Mouse (Mus musculus): ENCODE measurements around the gene Lrpap1.

The Lrpap1 gene

DNA sequence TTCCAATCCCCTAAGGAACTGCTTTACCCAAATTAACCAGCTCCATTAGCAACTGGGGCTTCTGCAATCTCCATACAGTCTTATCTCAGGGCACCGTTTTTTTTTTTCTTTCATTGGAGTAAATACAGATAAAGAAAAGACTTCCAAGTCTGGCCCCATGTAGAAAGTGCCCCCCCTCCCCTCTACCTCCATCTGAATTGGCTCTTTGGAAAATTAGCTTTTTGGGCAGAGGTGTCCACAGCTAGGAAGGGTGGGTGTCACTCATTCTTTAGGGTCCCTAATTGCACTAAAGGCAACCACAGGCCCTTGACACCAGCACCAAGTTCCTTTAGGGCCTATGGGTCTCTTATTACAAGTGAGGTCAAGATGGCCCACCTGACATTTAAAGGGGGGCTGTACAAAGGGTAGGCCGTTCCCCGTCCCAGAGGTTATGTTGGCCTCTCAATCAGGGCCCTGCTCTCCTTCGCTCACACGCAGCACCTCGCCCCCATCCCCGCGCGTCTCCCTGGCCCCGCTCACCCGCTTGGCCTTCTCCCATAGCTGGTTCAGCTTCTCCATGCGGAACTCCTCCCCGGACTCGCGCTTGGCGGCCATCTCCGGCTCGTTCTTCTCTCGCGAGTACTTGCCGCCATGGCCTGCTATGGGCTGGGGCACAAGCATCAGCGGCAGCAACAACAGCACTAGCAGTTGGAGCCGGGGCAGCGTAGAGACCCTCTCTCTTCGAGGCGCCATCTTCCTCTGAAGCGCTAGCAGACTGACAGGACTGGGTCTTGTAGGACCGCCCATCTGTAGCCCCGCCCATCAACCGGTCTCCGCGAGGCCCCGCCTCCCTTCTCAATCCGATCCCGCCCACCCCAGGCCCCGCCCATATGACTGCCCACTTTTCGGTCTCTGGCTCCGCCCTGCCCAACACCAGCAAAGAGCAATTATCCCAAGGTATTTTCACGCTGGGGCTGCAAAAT, at the start of gene Lrpap1:
Gene Lrpap1 (minus strand): TSS at position 807 of the 962 bp plus-strand sequence.
- peak; percentile 77 to 91 for DNase-seq (ENCODE audit: low spot score in 2 of 2)

DNA sequence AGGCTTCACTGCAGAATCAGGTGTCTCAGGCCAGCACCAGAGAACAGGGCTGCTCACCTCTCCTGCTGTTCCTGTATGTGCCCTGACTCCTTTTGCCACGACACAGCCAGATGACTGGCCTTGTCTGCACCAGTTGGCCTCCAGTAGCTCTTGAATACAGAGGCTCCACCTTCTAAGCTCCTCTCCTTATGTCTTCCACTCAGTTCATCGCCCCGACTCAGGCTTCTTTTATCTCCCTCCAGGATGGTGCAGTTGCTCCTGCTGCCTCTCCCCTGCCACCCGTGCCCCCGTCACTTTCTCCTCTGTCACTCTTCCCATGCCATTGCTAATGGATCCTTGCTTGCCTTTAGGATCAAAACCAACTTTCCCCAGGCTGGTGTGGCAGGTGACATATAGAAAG, 44.4 kb upstream of the Lrpap1 start:
- DNase-seq (ENCODE audit: low spot score in 2 of 2) = peak in 1 of 2 experiments; percentile 2

DNA sequence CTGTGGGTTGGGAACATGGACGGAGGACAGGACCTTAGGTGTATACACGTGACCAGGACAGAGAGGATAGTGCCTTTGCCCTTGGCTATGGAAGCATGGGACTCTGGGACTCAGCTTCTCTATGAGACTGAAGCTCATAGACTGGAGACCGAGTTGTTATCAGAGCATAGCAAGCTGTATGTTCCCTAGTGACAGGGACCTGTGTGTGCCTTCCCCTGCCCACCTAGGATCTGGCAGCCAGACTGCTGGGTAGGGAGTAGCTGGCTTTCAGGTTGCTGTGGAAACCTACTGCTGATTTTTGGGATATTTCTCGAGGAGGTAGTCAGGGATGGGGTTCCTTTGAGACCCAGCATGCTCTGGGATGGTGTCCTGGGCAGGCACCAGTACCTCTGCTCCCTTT, 44.0 kb upstream of the Lrpap1 start:
- DNase-seq (ENCODE audit: low spot score in 2 of 2) = no peak

DNA sequence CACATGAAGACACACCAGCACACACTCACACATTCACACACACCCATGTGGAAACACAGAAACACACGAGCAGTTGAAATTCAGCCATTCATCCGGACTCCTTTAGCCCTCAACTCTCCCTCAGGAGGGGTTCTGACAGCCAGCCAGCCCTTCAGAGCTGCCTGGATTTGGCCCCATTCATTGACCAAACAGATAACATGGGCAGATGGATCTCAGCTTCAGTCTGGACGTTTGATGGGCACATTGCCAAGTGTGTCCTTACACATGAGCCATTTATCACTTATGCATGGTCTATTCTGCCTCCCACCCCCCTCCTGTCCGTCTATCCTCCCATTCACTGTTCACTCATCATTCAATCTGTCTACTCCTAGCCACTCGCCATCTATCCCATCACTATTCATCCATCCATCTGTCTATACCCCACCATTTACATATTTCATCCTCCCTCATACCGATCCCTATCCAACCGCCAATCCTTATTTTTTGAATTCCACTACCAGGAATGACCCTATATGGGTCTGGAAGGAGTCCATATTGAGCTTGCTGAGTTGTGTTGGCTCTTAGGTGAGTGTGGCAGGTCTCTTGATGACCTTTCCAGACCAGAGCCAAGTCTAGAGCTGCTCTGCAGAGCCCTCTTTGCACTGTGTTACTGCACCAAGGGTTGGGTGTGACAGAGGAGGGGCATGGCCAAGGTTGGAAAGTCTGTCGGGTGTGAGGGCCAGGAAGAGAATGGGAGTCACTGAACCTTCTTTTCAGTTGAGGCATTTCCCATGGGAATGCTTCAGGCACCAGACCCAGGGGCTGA, 42.6 kb upstream of the Lrpap1 start:
- peak in 1 of 2 experiments; percentile 81 for DNase-seq (ENCODE audit: low spot score in 2 of 2)

DNA sequence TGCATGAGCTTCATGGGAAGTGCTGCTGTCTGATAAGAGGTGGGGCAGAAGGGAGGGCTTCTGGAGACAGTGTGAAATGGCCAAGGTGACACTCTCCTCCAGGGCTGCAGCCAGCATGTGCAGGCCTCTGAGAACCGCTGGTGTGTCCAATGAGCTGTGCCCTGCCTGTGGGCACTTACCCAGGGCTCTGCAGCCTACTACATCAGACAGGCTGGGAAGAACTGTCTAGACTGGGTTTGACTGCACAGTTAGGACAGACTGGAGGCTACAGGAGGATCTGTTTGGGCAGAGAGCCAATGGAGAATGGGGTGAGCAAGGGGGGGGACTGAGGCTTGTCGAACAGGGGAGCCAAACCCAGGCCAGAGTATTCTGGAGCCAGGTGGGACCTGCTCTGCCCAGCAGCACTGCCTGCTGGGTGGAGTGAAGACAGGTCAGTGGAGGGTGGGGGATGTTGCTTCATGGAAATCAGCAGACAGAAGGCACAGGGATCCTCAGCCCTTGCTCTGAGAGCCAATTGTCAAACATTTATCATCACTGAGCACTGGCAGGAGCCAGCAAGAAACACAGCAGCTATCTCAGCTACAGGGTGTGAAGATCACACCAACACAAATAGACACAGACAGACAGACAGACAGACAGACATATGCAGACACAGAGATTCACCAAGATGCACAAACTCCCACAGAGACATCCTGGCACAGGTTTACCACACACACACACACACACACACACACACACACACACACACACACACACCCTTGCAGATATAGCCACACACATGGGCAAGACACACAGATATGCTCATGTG, 41.8 kb upstream of the Lrpap1 start:
- DNase-seq (ENCODE audit: low spot score in 2 of 2) = peak in 1 of 2 experiments; percentile 50

DNA sequence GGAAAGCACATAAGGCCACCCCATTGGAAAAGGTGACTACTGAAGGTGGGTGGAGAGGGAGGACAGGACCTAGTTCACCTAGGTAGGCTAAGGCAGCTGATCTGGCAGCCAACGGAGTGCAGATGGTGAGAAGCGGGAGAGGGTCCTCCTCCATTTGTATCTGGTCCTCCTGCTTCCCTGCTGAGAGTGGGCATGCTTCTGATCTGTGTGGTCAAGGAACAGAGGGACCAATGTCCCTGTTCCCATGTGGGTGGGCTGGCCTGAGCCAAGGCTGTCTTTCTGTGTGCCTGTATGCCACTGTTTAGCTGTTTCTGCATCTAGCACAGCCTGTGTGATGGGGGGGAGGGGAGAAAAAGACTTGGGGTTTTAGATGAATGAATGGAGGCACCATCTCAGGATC, 41.2 kb upstream of the Lrpap1 start:
- peak in 1 of 2 experiments; percentile 41 for DNase-seq (ENCODE audit: low spot score in 2 of 2)

DNA sequence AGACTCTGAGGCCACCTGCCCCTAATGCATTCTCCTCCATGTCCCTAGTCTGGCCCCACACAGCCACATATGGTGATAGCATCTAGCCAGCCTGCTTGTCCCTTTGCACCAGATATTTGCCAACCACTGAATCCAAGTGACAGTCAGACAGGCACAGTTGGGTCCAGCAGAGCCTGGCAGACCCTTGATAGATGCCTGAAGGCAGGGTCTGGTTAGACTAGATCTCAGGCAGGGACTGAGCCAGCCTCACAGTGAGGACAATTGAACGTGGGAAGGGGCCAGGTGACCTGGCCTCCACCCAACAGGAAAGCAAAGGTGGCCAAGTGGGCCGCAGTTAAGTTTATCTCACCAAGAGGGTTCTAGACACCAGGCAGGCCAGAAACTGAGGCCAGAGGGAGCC, 39.1 kb upstream of the Lrpap1 start:
- DNase-seq (ENCODE audit: low spot score in 2 of 2) = peak in 1 of 2 experiments; percentile 50

DNA sequence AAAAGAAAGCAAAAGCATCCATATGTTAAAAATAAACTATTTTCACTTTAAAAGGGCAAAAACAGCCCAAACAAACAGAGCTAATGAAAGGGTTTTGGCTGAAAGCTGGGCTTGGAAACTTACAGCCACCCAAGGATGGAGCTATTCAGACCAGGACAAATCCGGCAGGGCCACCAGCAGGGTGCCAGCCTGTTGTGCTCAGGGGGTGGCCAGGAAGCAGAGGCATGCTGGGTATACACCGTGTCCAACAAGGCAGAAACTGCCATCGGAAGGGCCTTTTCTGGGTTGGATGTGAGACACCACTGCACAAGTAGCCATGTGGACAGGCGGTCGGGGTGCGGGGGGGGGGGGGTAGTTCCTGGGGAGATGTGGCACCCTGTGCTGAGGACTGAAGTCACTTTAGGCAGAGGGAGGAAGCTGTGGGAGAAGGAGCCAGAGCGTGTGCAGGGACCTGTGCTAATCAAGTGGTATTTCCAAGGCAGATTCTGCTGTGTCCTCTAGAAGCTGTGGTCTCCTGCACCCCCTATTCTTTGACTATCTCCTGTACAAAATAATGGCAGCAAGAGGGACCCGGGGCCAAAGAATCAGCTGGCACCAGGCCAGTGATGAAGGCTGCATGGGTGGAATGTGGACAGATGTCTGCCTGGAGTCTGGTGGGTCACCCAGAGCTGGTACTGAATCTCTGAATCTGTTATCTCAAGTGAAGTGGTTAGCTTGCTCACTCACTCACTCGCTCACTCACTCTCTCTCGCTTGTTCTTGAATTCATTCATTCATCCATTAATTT, 38.1 kb upstream of the Lrpap1 start:
- peak in 1 of 2 experiments; percentile 25 for DNase-seq (ENCODE audit: low spot score in 2 of 2)

DNA sequence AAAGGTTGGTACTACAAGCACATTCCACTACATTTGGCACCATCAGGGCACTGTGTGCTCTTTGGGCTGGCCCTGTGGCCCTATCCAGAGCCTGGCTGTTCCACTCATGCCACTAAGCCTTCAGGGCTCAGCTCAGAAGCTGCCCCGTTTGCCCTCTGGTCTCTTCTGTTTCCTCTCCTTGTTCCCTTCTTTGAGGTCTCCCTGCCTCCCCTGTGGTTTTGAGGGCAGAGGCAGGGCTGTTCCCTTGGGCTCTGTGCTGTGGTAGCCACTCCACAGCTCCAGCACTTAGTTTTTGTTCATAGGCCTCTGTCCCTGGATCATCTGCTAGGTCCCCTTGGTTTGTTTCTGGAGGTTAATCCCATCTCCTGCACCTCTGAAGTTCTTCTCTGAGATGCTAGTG, 37.3 kb upstream of the Lrpap1 start:
- no peak for DNase-seq (ENCODE audit: low spot score in 2 of 2)

DNA sequence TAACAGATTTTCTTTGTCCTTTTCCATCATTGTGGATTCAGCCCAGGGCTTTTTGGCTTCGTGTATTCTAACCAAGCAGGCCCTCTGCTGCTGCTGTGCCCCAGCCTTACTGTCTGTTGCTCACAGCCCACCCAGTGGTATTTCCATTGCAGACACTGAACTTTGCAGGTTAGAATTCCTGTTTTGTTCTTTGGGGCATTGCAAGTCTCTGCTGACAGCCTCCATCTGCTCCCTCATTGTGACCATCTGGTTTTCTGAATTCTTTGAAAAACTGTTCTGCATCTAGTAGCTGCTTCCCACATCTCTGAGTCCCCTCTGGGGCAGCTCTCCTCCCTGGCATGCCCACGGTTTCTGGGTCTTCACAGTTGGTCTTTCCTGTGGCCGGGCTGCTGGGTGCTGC, 35.8 kb upstream of the Lrpap1 start:
- DNase-seq (ENCODE audit: low spot score in 2 of 2) = peak in 1 of 2 experiments; percentile 8

DNA sequence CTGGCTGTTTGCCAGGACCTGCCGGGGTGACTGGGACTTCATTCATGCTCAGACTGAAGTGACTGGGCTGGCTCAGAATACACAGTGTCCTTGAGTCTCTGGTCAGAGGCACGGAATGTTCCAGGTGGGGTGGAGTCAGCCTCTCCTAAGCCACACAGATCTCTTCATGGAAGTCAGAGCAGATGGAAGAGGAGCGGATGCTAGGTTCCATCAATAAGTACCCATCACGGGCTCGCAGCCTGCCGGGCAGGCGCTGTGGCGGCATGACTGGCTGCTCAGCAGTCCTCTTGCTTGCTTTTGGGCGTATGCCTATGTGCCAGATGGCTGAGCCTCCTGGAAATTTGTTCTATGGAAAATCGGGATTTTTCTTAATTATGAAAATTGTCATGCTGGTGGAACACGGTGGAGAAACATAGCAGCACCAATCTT, 32.6 kb upstream of the Lrpap1 start:
- peak in 1 of 2 experiments; percentile 64 for DNase-seq (ENCODE audit: low spot score in 2 of 2)

DNA sequence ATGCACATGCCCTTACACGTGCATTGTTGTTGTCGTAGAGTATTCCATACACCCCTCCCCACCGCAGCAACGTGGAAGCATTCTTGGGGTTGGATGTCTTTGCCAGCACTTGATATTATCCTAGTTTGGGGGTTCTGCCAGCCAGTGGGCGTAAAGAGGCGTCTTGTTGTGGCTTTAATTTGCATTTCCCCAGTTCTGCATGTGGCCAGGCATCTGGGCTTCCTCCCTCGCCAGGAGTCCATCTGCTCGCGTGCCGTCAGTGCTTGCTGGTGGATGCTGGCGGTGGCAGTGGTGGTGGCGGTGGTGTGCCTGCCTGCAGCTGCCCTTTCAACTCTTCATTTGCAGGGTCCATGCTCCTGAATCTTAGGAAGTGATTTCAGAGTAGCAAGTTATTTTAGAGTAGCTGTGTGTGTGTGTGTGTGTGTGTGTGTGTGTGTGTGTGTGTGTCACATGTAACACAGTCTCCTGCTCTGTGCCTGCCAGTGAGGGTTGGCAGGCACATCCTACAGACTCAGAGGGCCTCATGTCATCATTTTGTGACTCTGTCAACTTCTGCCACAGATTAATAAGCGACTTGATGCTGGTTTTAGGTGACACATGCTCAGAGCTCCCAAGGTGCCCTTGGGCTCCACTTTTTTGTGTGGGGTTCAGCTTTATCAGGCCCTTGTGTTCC, 32.1 kb upstream of the Lrpap1 start:
- DNase-seq (ENCODE audit: low spot score in 2 of 2) = peak in 1 of 2 experiments; percentile 72

DNA sequence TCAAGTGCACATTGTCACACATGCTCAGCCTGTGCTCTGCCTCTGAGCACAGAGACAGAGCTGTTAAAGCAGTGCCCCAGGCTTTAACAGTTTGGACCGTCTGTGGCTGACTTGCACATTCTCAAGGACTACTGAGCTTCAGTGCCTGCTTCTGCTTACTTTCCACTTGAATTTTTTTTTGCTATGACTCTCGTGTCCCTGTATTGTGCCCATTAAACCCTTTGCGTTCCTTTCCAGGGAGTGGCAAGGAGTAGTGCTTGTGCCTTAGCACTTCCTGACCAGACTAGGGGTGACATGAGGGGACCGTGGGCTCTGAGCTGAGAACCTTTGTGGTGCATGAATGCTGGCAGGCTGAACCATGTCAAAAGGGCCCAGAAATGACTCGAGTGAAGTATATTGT, 30.3 kb upstream of the Lrpap1 start:
- DNase-seq (ENCODE audit: low spot score in 2 of 2) = no peak

DNA sequence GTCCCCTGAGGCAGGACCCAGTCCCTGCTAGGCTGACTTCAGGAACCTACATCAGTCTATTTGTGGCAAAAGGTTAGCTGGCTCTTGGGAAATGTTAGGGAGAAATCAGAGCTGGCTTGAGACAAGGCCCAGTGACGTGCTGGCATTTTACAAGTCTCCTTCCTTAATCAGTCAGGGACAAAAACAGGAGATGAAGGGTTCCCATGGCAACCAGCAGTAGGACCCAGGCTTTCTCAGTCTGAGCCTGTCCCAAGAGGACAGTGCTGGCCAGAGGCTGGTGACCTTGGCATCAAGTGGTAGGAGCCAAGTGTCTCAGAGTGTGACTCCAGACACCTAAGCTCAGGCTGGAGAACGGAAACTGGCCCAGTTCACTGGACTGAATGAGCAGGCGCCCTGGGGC, 28.7 kb upstream of the Lrpap1 start:
- DNase-seq (ENCODE audit: low spot score in 2 of 2) = no peak

DNA sequence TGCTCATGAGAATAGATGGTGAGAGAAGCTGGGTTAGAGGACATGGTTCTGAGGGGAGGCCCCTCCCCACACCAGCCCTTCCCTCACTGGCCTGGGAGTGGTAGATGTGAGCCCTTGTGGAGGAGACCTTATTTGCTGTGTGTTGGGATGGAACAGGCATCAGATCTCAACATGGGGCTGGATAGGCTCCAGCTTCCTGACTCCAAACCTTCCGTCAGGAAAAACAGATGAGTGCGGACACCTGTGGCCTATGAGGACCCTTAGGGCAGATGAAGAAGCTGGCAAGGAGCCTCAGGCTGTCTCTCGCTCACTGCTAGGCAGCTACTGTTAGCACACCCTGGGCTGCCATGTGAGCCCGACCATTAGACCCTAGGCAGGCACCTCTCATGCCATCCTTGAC, 27.9 kb upstream of the Lrpap1 start:
- no peak for DNase-seq (ENCODE audit: low spot score in 2 of 2)

DNA sequence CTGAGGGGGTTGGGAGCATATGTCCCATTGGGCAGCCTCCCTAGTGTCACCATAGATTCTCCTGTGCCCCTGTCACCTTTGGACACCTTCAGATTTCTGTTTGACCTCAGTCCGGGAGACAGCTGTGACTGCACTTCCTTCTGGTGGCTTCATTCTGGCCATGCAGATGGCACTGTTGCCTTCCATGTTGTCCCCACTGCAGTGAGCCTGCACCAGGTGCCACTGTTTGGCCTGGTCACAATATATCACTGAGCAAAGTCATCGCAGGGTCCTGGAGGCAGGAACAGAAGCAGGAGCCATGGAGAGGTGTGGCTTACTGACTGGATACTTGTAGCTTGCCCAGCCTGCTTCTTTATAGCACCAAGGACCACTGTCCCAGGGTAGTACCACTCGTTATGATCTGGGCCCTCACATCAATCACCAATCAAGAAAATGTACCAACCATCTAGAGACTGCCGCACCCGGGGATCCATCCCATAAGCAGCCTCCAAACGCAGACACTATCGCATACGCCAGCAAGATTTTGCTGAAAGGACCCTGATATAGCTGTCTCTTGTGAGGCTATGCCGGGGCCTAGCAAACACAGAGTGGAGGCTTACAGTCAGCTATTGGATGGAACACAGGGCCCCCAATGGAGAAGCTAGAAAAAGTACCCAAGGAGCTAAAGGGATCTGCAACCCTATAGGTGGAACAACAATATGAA, 26.9 kb upstream of the Lrpap1 start:
- no peak for DNase-seq (ENCODE audit: low spot score in 2 of 2)

DNA sequence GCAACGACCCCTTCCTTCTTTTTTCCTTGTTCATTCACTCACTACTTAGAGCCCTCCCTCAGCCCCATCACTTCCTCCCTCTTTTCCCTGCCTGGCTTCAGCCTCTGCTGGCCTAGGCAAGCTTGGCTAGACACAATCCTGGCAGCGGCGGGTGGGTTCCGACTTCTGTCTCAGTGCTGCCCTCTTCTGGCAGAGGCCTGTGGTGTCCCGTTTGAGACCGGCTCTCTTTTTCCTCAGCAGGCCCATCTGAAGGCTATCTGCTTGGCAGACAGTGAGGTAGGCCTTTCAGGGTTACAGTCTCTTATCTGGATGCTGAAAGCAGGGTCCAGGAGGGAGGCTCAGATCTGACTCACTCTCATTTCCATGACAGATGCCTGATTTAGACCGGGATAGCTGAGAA, 26.2 kb upstream of the Lrpap1 start:
- peak; percentile 89 to 96 for DNase-seq (ENCODE audit: low spot score in 2 of 2)

DNA sequence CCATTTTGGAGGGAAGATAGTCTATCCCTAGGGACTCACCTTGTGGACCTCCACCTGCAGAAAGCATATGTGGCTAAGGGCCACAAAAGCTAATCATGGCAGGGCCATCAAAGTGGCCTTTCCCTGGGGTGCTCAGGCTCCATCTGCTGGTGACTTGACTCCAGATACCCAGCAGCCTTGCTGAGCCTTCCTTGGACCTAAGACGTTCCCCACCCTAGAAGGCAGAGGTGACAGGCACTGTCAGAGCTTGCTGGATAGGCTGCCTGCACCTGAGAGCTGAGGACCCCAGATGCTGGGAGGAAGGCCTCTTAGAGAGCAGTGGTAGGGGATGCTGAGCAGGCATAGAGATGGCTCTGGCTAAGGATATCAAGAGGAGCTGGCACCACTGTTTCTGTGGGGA, 25.7 kb upstream of the Lrpap1 start:
- DNase-seq (ENCODE audit: low spot score in 2 of 2) = no peak

DNA sequence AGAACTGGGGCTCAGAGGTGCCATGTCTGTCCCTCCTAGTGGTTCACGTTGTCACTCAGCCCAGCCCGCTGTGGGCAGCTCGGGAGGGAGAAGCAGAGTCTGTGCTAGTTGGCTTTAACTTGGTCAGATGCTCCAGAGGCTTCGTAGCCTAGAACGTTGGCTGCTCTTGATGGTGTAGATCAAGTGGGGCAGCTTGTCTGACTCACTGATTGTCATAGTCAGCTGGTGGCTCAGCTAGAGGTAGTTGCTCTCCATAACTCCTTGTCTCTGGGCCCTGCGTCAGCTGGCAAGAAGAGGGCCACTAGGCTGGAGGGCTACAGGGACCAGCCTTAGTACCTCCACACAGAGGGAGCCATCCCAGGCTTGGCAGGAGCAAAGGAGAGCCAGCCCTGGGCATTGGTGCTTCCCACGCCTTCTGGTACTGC, 24.2 kb upstream of the Lrpap1 start:
- no peak for DNase-seq (ENCODE audit: low spot score in 2 of 2)

DNA sequence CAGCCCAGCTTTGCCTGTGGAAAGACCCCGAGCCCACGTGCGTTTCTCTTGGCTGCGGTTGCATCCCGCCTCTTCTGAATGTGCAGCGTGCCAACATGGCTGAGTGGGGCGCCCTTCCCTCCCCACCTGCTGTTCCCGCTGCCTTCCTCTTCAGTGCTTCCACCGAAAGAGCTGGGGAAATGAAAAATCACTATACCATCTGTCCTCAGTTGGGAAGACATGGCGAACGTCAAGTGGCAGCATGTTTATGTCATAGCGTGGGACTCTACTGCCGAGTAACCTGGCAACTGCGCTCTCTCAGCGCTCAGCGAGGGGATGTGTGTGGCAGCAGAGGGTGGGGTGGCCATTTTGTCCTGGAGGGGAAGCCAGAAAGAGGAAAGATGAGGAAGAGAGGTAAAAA, 23.6 kb upstream of the Lrpap1 start:
- no peak for DNase-seq (ENCODE audit: low spot score in 2 of 2)
